9 mouse cellular contexts compared by ENCODE assay signal in the genomic region with DNA sequence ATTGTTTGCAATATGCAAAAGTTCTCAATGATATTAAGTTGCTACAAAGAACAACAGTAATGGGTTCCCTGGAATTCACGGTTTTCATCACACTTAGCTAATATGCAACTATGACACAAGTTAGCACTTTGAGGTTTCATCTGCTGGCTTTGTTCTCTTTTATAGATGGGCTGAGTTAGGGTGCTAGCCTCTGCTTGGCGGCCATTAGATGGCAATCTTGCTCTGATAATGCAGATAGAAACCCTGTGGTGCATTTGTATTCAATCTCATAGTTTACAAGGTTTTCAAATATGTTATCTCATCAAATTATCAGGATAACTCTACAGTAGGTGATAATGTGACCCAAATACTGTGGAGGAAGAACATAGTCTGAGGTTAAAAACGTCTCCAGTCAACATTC.
DNase-seq lines count a peak whose midpoint lies in the region; ATAC-seq lines count a peak whose summit lies in the region.
"Had no signal": no experiment of that assay in that cellular context is flagged by ENCODE, and none has a peak within 500 bp of the region (broad histone marks: within the 10 kb centered on the region; RNA-seq: fewer than 3 reads in every experiment).

No protein-coding gene starts in this region.

- WGBS in hindbrain, embryonic 11.5 days, result 27% methylated on average over 3 of the region's 3 CpGs
- 26% methylated on average over 3 of the region's 3 CpGs for WGBS in hindbrain, embryonic 10.5 days
- WGBS in neural tube, embryonic 11.5 days, result 33% methylated on average over 3 of the region's 3 CpGs

- H3K4me3 ChIP-seq in hindbrain, embryonic 11.5 days (ENCODE audit: low read depth, low read length), result no peak overlapping the region
- H3K4me3 ChIP-seq in hindbrain, embryonic 10.5 days, result no peak overlapping the region
- no peak overlapping the region for H3K4me3 ChIP-seq in neural tube, embryonic 11.5 days (ENCODE audit: low read depth, low read length)
- H3K4me3 ChIP-seq: liver, embryonic 13.5 days had no signal

- H3K9me3 ChIP-seq in hindbrain, embryonic 11.5 days (ENCODE audit: control insufficient read depth, low read length), result no peaks in the 10 kb centered on the region
- no peaks in the 10 kb centered on the region for H3K9me3 ChIP-seq in hindbrain, embryonic 10.5 days
- H3K9me3 ChIP-seq in neural tube, embryonic 11.5 days (ENCODE audit: control insufficient read depth, low read length), result no peaks in the 10 kb centered on the region
- H3K9me3 ChIP-seq: liver, embryonic 13.5 days had no signal

- ATAC-seq in hindbrain, embryonic 11.5 days (ENCODE audit: low FRiP score), result peak; percentile 78
- ATAC-seq in neural tube, embryonic 11.5 days (ENCODE audit: insufficient read depth, low FRiP score, low TSS enrichment), result no peak; the same call in 1 of the 2 replicates
- ATAC-seq in hematopoietic stem cell, adult 5-6 weeks (replicated peaks in 1 of 2; ENCODE audit: insufficient read depth in 1 of 2, low FRiP score in 2 of 2, low TSS enrichment in 1 of 2, low read depth in 1 of 2, poor library complexity in 2 of 2, severe bottlenecking in 2 of 2), result peak; percentile 25 to 49; a peak in 3 of 4 replicates

- no peak overlapping the region for H3K4me2 ChIP-seq in hindbrain, embryonic 11.5 days (replicated peaks; ENCODE audit: low read depth, low read length)
- H3K4me2 ChIP-seq in neural tube, embryonic 11.5 days (ENCODE audit: low read depth), result no peak overlapping the region
- H3K4me2 ChIP-seq: liver, embryonic 13.5 days had no signal

- peak; percentile 26 for DNase-seq in hindbrain, embryonic 11.5 days (ENCODE audit: low spot score)
- no peak for DNase-seq in hindbrain, embryonic 10.5 days (ENCODE audit: low spot score)
- DNase-seq in neural tube, embryonic 11.5 days (ENCODE audit: low spot score), result peak; percentile 23
- DNase-seq in neural tube, embryonic 10.5 days (ENCODE audit: extremely low spot score, low spot score), result no peak
- peak; percentile 40 for DNase-seq in telencephalon, adult 2 months (ENCODE audit: low read depth, low spot score)
- no peak for DNase-seq in T-cell, adult 2 months (ENCODE audit: low spot score)
- DNase-seq in lung, postnatal 14 days, result no peak
- DNase-seq: liver, embryonic 13.5 days had no signal

- H3K27me3 ChIP-seq in hindbrain, embryonic 11.5 days (ENCODE audit: control insufficient read depth, insufficient read depth, low read length), result no peaks in the 10 kb centered on the region
- no peaks in the 10 kb centered on the region for H3K27me3 ChIP-seq in hindbrain, embryonic 10.5 days (ENCODE audit: insufficient read depth, poor library complexity, severe bottlenecking)
- H3K27me3 ChIP-seq in neural tube, embryonic 11.5 days (ENCODE audit: control insufficient read depth, insufficient read depth, low read length), result no peaks in the 10 kb centered on the region
- H3K27me3 ChIP-seq: liver, embryonic 13.5 days had no signal

- no peaks in the 10 kb centered on the region for H3K36me3 ChIP-seq in hindbrain, embryonic 11.5 days (ENCODE audit: control insufficient read depth, insufficient read depth, low read length)
- no peaks in the 10 kb centered on the region for H3K36me3 ChIP-seq in hindbrain, embryonic 10.5 days
- no peaks in the 10 kb centered on the region for H3K36me3 ChIP-seq in neural tube, embryonic 11.5 days (ENCODE audit: control insufficient read depth, insufficient read depth, low read length)
- H3K36me3 ChIP-seq: liver, embryonic 13.5 days had no signal

- no peak overlapping the region for H3K27ac ChIP-seq in hindbrain, embryonic 11.5 days (ENCODE audit: low read depth, low read length)
- H3K27ac ChIP-seq in hindbrain, embryonic 10.5 days, result no peak overlapping the region
- H3K27ac ChIP-seq in neural tube, embryonic 11.5 days (ENCODE audit: low read depth, low read length), result no peak overlapping the region
- H3K27ac ChIP-seq: liver, embryonic 13.5 days had no signal

- H3K9ac ChIP-seq in hindbrain, embryonic 11.5 days (ENCODE audit: low read depth, low read length), result no peak overlapping the region
- no peak overlapping the region for H3K9ac ChIP-seq in neural tube, embryonic 11.5 days (ENCODE audit: low read length)
- H3K9ac ChIP-seq: liver, embryonic 13.5 days had no signal

- H3K4me1 ChIP-seq in hindbrain, embryonic 11.5 days (replicated peaks; ENCODE audit: control insufficient read depth, insufficient read depth, low read length), result no peaks in the 10 kb centered on the region
- no peaks in the 10 kb centered on the region for H3K4me1 ChIP-seq in hindbrain, embryonic 10.5 days (replicated peaks)
- no peaks in the 10 kb centered on the region for H3K4me1 ChIP-seq in neural tube, embryonic 11.5 days (ENCODE audit: control insufficient read depth, insufficient read depth, low read length)
- H3K4me1 ChIP-seq: liver, embryonic 13.5 days had no signal

Comparison
In these comparisons a context has a peak if more than half of its experiments do, and no peak if none do; other contexts are left out.
1. DNase-seq: peak in hindbrain, embryonic 11.5 days (single experiment), neural tube, embryonic 11.5 days (single experiment) and telencephalon, adult 2 months (single experiment); none in hindbrain, embryonic 10.5 days (single experiment), neural tube, embryonic 10.5 days (single experiment), T-cell, adult 2 months (single experiment) and lung, postnatal 14 days (single experiment).